Mouse (Mus musculus): ENCODE data around the gene Ndufv2. TPM values are rescaled to one million over a fixed set of nuclear protein-coding genes. Genes with fewer than 3 reads are reported as not detected.

The Ndufv2 gene
- 100 to 1,000 TPM; 219 to 240 TPM for total RNA-seq (2021)
- long read RNA-seq, experiment 1, transcript Ndufv2-203 (8 exons, 1,697 nt): major isoform, 142 of 150 reads
- long read RNA-seq, experiment 1, partial matches to known transcripts: 7 of 150 reads
- long read RNA-seq, experiment 1, other reads (novel, unspliced or antisense): 1 of 150 reads
- long read RNA-seq, experiment 2, transcript Ndufv2-203 (8 exons, 1,697 nt): major isoform, 87 of 94 reads
- long read RNA-seq, experiment 2, partial matches to known transcripts: 4 of 94 reads
- long read RNA-seq, experiment 2, other reads (novel, unspliced or antisense): 3 of 94 reads

DNA sequence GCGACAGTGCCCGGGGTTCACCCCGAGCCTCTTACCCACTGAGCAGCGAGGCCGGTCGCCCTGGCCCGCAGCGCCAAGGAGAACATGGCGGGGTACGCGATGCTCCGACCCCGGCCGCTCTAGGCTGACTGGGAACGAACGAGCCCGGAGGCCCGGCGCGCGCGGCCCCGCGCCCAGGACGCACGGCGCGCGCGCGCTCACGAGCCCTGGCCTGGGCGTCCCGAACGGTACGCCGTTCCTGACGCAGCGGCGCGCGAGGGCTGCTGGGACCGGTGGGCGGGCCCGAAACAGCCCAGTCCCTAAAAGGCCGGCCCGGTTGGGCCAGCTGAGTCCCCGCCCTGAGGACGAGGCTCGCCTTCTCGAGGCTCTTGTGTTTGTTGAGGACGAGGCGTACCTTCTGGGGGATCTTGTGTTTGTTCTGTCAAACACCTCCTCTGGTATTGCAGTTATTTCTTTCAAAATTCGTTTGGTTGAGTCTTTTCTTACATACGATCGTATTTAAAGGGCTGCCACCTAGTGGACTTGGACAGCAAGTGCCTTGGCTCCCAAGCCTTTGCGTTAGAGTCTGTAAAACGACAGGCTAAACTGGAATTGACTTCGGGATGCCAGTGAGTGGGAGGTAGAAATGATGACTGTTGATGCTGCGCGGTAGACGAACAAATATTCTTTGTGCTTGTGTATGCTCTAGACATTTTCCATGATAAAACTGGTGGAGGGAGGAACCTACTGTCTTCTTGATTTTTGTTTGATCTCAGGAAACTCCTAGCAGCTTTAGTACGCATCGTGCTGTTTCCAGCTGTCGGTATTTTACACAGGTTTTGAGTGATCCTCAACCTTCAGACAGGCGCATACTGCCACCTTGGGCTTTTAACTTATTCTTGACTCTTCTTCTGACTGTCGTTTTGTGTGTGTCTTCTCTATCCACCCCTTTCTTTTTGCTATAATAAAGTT, at the start of gene Ndufv2:
Gene Ndufv2, minus strand, starts transcription at position 180 of the 951 bp plus-strand sequence.
- TF ChIP-seq CTCF (IDR thresholded peaks at IDR 0.05): peak; percentile 87
- Histone ChIP-seq H3K4me3 (peak within 1 kb of the TSS; percentile 63), H3K27ac (peak within 1 kb of the TSS; percentile 97)
- intact Hi-C loops (cut with DNase I): loop anchor here (1.0 kb wide), 1 partner anchor 24 kb away; the partner anchor contains the start of gene Ankrd12
- DNase-seq (ENCODE audit: extremely low spot score in 1 of 2, low spot score in 2 of 2): peak; percentile 87 to 92

DNA sequence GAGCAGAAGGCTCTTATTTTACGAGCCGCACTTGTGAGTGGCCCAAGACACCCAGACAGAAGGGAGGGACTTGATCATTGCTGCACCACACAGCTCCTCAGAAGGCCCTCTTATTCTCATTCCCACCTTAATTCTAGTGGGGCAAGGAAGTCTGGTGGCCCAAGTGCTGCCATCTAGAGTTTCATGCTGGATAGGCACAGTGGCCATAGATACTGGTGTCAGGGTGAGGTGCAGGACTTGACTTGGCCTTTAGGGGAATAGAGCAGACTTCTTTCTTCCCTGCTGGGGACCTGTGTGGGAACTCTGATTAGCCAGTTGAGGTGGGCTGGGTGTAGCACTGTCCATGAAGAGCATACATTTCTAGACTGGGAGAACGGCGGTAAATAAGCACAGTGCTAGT, 29.9 kb upstream of the Ndufv2 start:
- TF ChIP-seq CTCF (IDR thresholded peaks at IDR 0.05): peak; percentile 13
- Histone ChIP-seq H3K27ac (no peak overlapping the region), H3K4me3 (no peak overlapping the region)
- intact Hi-C loops (cut with DNase I): no loop called here
- no peak for DNase-seq (ENCODE audit: extremely low spot score in 1 of 2, low spot score in 2 of 2)

DNA sequence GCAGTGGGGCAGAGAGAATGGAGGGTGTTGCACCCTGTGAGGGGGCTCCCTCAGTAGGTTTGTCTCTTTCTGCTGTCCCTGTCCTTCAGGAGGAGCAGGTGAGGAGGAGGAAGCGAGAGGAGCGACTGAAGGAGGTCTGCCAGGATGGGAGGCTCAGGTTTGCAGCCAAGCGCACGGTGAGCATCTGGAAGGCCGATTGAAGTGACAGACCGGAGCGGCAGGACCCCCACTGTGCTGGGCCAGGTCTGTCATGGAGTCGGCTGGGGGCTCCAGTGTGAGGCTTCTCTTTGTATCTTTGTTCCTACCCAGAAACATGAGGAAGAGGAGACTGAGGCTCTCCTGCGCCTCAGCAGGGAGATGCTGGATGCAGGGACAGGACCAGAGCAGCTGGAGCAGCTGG, 29.0 kb upstream of the Ndufv2 start:
- intact Hi-C loops (cut with DNase I): no loop called here
- Histone ChIP-seq H3K4me3 (no peak overlapping the region), H3K27ac (no peak overlapping the region)
- TF ChIP-seq CTCF (IDR thresholded peaks at IDR 0.05): no peak
- DNase-seq (ENCODE audit: extremely low spot score in 1 of 2, low spot score in 2 of 2): no peak

DNA sequence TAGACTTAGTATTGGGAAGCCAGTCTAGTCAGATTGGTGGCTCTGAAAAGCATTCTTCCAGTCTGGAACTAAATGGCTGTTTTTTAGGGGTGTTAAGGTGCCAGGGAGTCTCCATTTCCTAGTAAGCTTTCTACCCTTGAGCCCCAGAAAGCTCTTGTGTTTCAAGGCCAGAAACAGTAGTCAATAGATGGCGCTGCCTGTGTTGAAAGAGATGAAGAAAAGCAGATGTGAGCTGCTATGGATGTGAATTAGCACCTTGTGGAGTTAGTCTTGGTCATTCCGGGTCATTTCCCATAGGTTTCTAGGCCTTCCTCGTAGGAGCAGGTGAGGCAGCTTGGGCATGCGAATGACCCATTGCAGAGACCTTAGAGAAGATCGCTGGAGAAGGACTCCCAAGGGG, 23.9 kb upstream of the Ndufv2 start:
- TF ChIP-seq CTCF (IDR thresholded peaks at IDR 0.05): no peak; the same call in 1 of the 2 replicates
- intact Hi-C loops (cut with DNase I): no loop called here
- no peak for DNase-seq (ENCODE audit: extremely low spot score in 1 of 2, low spot score in 2 of 2)
- H3K27ac ChIP-seq: no peak overlapping the region
- H3K4me3 ChIP-seq: no peak overlapping the region

DNA sequence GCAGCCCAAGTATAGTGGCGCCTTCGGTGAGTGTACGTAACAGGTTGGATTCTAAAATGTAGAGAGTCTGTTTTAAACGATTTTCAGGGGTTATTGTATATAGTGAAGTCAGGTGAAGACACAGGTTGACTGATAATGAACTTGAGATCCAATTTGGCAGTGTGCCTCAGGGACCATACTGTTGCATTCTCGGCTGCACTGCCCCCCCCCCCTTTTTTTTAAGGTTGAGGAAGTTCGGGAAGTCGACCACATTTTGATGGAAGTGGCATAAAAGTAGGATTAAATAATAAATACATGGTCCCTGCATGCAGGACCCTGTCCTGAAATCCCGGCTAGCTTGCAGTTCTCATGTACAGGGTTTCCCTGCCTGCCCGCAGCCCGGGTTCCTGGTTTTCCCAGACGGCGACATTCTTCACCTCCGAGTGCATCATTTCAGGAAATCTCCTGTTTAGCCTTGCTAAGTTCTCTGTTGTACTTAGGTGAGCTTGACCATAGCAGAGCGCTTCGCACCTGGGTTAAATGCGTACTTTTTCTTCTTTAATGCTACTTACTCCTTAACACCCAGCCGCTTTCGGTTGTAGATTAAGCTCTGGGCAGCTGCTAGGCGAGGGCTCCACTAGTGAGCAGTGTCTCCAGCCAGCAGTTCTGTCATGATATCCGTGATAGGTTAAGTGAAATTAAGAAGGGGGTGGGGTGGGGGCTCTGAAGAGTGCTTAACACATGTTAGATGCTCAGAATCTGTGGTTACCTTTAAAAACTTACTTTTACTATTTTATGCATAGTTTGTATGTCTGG, 22.7 kb upstream of the Ndufv2 start:
- no peak for DNase-seq (ENCODE audit: extremely low spot score in 1 of 2, low spot score in 2 of 2)
- no peak for TF ChIP-seq CTCF (IDR thresholded peaks at IDR 0.05)
- peak overlapping the region; percentile 78 for H3K4me3 ChIP-seq
- no peak overlapping the region for H3K27ac ChIP-seq
- intact Hi-C loops (cut with DNase I): no loop called here

DNA sequence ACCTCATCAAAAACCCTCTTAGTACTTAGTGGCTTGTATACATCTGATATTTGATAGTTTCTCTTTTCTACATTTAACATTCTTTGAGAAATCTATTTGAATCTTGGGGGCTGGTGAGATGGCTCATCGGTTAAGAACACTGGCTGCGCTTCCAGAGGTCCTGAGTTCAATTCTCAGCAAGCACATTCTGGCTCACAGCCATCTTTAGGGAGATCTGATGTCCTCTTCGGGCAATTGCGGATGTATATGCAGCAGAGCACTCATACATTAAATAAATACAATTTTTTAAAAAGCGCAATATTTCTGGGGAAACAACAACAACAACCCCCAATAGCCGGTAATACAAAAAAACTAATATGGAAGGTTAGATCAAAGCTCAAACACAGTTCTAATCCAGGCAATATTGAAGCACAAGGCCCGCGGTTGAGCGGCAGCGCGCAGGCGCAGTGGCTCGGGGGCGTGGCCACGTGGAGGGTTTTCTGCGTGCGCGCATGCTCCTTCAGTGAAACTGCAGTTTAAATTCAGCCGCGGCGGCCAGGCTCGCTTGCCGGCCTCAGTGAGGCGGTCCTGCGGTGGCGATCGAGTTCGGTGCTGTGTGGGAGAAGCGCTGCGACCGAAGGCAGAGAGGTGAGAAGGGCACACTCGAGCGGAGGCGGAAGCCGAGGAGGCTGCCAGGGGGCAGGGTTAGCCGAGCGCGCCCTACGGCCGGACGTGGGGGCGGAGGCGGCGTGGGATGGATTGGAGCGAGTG, 21.9 kb upstream of the Ndufv2 start, which contains the start of gene Ddx11:
Gene Ddx11, plus strand, starts transcription at position 455 of the 750 bp plus-strand sequence.
- H3K27ac ChIP-seq: peak within 1 kb of the TSS; percentile 29; the same call in 1 of the 2 replicates
- intact Hi-C loops (cut with DNase I): no loop called here
- TF ChIP-seq CTCF (IDR thresholded peaks at IDR 0.05): no peak; the same call in 1 of the 2 replicates
- peak within 1 kb of the TSS; percentile 78 for H3K4me3 ChIP-seq
- DNase-seq (ENCODE audit: extremely low spot score in 1 of 2, low spot score in 2 of 2): peak; percentile 90 to 94

DNA sequence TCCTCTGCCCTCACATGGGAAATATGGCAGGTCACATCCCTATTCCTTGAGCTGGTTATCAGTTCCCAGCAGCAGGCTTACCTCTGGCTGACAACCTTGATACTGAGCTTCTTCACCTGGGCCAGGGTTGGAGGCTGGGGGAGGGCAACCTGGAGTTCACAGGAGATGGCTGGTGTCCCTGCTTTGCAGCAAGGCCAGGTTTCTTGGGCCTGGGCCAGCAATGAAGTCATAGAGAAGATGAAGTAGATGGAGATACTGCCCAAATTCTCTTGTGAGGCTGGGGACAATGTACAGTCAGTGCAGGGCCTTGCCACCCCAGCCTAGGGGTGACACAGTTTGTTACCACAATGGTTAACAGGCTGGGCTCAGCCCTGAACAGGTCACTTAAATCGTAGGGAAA, 19.3 kb upstream of the Ndufv2 start:
- Histone ChIP-seq H3K4me3 (no peak overlapping the region), H3K27ac (no peak overlapping the region)
- TF ChIP-seq CTCF (IDR thresholded peaks at IDR 0.05): no peak
- no peak for DNase-seq (ENCODE audit: extremely low spot score in 1 of 2, low spot score in 2 of 2)
- intact Hi-C loops (cut with DNase I): no loop called here

DNA sequence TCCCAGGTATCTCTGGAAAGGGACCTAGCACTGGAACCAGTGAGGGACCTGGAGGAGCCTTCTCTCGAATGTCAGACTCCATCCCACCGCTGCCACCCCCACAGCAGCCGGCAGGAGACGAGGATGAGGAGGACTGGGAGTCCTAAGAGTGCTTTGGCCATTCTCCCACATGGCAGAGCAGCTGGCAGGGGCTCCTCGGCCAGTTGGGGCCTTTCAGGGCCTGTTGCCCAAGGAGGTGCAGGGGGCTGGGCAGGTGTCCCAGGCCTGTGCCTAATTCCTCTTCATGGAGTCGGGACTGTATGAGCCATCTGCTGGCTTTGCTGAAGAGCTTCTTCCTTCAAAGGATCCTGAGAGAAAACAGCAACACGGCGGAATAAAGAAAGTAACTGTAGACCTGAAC, 17.6 kb upstream of the Ndufv2 start:
- no peak overlapping the region for H3K4me3 ChIP-seq
- DNase-seq (ENCODE audit: extremely low spot score in 1 of 2, low spot score in 2 of 2): no peak
- H3K27ac ChIP-seq: no peak overlapping the region
- intact Hi-C loops (cut with DNase I): no loop called here
- no peak for TF ChIP-seq CTCF (IDR thresholded peaks at IDR 0.05)

DNA sequence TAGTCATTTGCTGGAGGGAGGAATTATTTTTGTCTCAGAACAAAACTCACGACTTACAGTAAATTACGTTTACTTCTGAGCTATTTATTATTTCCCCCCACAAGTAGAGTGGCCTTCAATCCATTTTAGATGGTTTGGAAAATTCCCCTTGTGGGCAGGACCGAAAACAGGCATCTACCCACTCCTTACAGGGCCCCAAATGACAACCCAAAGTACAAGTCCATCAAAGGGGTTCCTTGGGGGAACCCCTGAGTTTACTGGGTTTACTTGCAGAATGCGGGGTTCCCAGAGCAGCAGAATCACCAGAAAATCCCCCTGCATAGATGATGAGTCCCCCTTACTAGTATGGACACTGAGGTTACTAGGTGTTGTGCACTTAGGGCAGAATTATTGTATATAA, 10.8 kb upstream of the Ndufv2 start:
- no peak for TF ChIP-seq CTCF (IDR thresholded peaks at IDR 0.05)
- Histone ChIP-seq H3K27ac (peak overlapping the region; percentile 89; the same call in 1 of the 2 replicates), H3K4me3 (peak overlapping the region; percentile 59)
- intact Hi-C loops (cut with DNase I): no loop called here
- no peak for DNase-seq (ENCODE audit: extremely low spot score in 1 of 2, low spot score in 2 of 2)

DNA sequence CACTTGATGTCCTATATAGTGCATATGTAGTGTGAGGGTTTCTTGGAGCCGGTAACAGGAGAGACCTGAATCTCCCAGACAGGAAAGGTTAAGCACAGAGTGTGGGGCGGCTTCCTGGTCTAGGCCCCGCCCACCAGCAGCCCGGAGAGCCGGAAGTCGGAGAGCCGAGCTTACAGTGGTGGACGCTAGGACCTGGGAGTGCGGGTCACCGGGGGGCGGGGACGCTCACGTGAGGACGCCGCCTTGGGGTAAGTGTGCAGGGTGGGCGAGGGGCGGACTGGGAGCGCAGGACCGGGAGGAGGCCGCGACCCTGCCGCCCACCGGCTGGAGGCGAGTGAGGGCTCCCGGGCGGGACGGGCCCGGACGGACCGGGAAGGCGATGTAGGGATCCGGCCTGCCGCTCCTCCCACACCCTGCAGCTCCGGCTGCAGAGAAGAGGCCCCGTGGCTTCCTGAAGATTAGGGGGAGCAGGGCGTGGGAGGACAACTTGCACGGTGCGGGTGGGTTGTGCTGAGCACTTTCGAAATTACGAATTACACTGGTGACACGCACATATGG, 10.1 kb upstream of the Ndufv2 start, which contains the start of gene Washc1:
Gene Washc1, plus strand, starts transcription at position 144 of the 558 bp plus-strand sequence.
- peak within 1 kb of the TSS; percentile 59 for H3K4me3 ChIP-seq
- TF ChIP-seq CTCF (IDR thresholded peaks at IDR 0.05): no peak; the same call in 1 of the 2 replicates
- H3K27ac ChIP-seq: peak within 1 kb of the TSS; percentile 89
- DNase-seq (ENCODE audit: extremely low spot score in 1 of 2, low spot score in 2 of 2): peak; percentile 85 to 88
- intact Hi-C loops (cut with DNase I): no loop called here

Measured in left cerebral cortex, adult 2 months (tissue).